Comparison of ENCODE assay signal across 8 mouse cellular contexts in genomic region chr11:86257054-86257453, GRCm38 (mm10). TPM values are rescaled to one million over a fixed set of nuclear protein-coding genes. Genes with fewer than 3 reads are reported as not detected.
DNase-seq lines count a peak whose midpoint lies in the region; ATAC-seq and TF ChIP-seq lines count a peak whose summit lies in the region.

No protein-coding gene starts in this region.

- no peaks in the 10 kb centered on the region for H3K79me2 ChIP-seq in heart, adult 2 months (replicated peaks; ENCODE audit: control insufficient read depth, insufficient read depth, low read length)

- peak overlapping the region; percentile 67 for H3K4me3 ChIP-seq in heart, adult 2 months
- peak overlapping the region; percentile 77 for H3K4me3 ChIP-seq in embryonic facial prominence, embryonic 13.5 days
- peak overlapping the region; percentile 79 for H3K4me3 ChIP-seq in hindbrain, postnatal 0 days (ENCODE audit: low read length)
- peak overlapping the region; percentile 79 for H3K4me3 ChIP-seq in midbrain, embryonic 13.5 days (replicated peaks)

- peaks cover 1% of the 10 kb centered on the region; the same call in 1 of the 2 replicates for H3K4me1 ChIP-seq in heart, adult 2 months (ENCODE audit: control insufficient read depth, insufficient read depth, low read length)
- peaks cover 12% of the 10 kb centered on the region for H3K4me1 ChIP-seq in embryonic facial prominence, embryonic 13.5 days
- peaks cover 6% of the 10 kb centered on the region for H3K4me1 ChIP-seq in hindbrain, postnatal 0 days (ENCODE audit: insufficient read depth, low read length)
- H3K4me1 ChIP-seq in midbrain, embryonic 13.5 days (replicated peaks): peaks cover 16% of the 10 kb centered on the region

- intact Hi-C loops in heart, adult 2 months (cut with DNase I): loop anchor here (1.0 to 5.0 kb wide), 2 partner anchors 55 to 101 kb away; partner anchors contain the start of gene Brip1

- no peak for TF ChIP-seq EP300 in heart, adult 2 months (IDR thresholded peaks at IDR 0.05; ENCODE audit: insufficient read depth, low read depth, low read length)

- H3K27ac ChIP-seq in heart, adult 2 months: peak overlapping the region; percentile 89
- H3K27ac ChIP-seq in embryonic facial prominence, embryonic 13.5 days: peak overlapping the region; percentile 78
- H3K27ac ChIP-seq in hindbrain, postnatal 0 days: peak overlapping the region; percentile 80
- peak overlapping the region; percentile 81 for H3K27ac ChIP-seq in midbrain, embryonic 13.5 days

- WGBS in heart, adult 2 months: under 1% methylated on average over 22 of the region's 22 CpGs
- WGBS in embryonic facial prominence, embryonic 13.5 days: 0% methylated on average over 22 of the region's 22 CpGs
- under 1% methylated on average over 22 of the region's 22 CpGs for WGBS in hindbrain, postnatal 0 days
- under 1% methylated on average over 22 of the region's 22 CpGs for WGBS in midbrain, embryonic 13.5 days

- ATAC-seq in embryonic facial prominence, embryonic 13.5 days (ENCODE audit: insufficient number of reproducible peaks, insufficient read depth, low FRiP score, low TSS enrichment, low read depth): no peak
- peak; percentile 69 for ATAC-seq in hindbrain, postnatal 0 days
- peak; percentile 79 for ATAC-seq in midbrain, embryonic 13.5 days

- peak overlapping the region; percentile 73 for H3K4me2 ChIP-seq in embryonic facial prominence, embryonic 13.5 days
- peak overlapping the region; percentile 71 for H3K4me2 ChIP-seq in hindbrain, postnatal 0 days (ENCODE audit: low read depth, low read length)
- peak overlapping the region; percentile 83 for H3K4me2 ChIP-seq in midbrain, embryonic 13.5 days (replicated peaks)

- no peaks in the 10 kb centered on the region for H3K27me3 ChIP-seq in heart, adult 2 months (ENCODE audit: control insufficient read depth, insufficient read depth, low read length)
- H3K27me3 ChIP-seq in embryonic facial prominence, embryonic 13.5 days: no peaks in the 10 kb centered on the region
- H3K27me3 ChIP-seq in hindbrain, postnatal 0 days (ENCODE audit: insufficient read depth, low read length): no peaks in the 10 kb centered on the region
- H3K27me3 ChIP-seq in midbrain, embryonic 13.5 days: no peaks in the 10 kb centered on the region

- H3K9me3 ChIP-seq in embryonic facial prominence, embryonic 13.5 days: no peaks in the 10 kb centered on the region
- H3K9me3 ChIP-seq in hindbrain, postnatal 0 days (ENCODE audit: low read length): no peaks in the 10 kb centered on the region
- no peaks in the 10 kb centered on the region for H3K9me3 ChIP-seq in midbrain, embryonic 13.5 days

- peak overlapping the region; percentile 71 for H3K9ac ChIP-seq in heart, adult 2 months (ENCODE audit: low read depth, low read length)
- peak overlapping the region; percentile 93 for H3K9ac ChIP-seq in embryonic facial prominence, embryonic 13.5 days
- peak overlapping the region; percentile 87 for H3K9ac ChIP-seq in hindbrain, postnatal 0 days (replicated peaks; ENCODE audit: low read length)
- H3K9ac ChIP-seq in midbrain, embryonic 13.5 days (replicated peaks): peak overlapping the region; percentile 90

- no peak for DNase-seq in heart, adult 2 months
- DNase-seq in heart, postnatal 4 days: no peak
- DNase-seq in B cell, adult 2 months: peak; percentile 40 to 47
- peak; percentile 66 for DNase-seq in hindbrain, postnatal 0 days (ENCODE audit: low spot score)
- DNase-seq in T-cell, adult 2 months (ENCODE audit: low spot score): no peak
- no peak for DNase-seq in urinary bladder, postnatal 36 days (ENCODE audit: low spot score in 2 of 2)

- no peak for TF ChIP-seq CTCF in heart, adult 2 months (IDR thresholded peaks at IDR 0.05)
- TF ChIP-seq CTCF in hindbrain, postnatal 0 days (IDR thresholded peaks at IDR 0.05; ENCODE audit: low read depth): no peak

- TF ChIP-seq POLR2A in heart, adult 2 months (IDR thresholded peaks at IDR 0.05; ENCODE audit: insufficient read depth, low read depth, low read length): no peak

- no peaks in the 10 kb centered on the region for H3K36me3 ChIP-seq in heart, adult 2 months (ENCODE audit: control insufficient read depth, insufficient read depth, low read length)
- H3K36me3 ChIP-seq in embryonic facial prominence, embryonic 13.5 days: peaks cover 16% of the 10 kb centered on the region
- H3K36me3 ChIP-seq in hindbrain, postnatal 0 days (ENCODE audit: insufficient read depth, low read length): peaks cover 1% of the 10 kb centered on the region; the same call in 1 of the 2 replicates
- peaks cover 13% of the 10 kb centered on the region for H3K36me3 ChIP-seq in midbrain, embryonic 13.5 days

RNA-seq across cellular contexts. Expression of gene Ints2, which starts 0.3 kb away (rescaled TPM):
- 1 to 10 TPM; 5.2 to 7.5 TPM for total RNA-seq in heart, adult 2 months (2021)
- polyA plus RNA-seq in heart, adult 2 months (2012; rRNA removed): 3.2 and 5.7 TPM in 2 replicates
- 10 to 100 TPM in 1 of 2 experiments, 1 to 10 TPM in 1; 9.8 to 13.4 TPM for total RNA-seq in heart, postnatal 4 days (2021)
- polyA plus RNA-seq in embryonic facial prominence, embryonic 13.5 days (2015; fragmentation: Nextera tagmentation; extraction: Ambion mirVana): 31.7 and 38.8 TPM in 2 replicates
- total RNA-seq in hindbrain, postnatal 0 days (2014; rRNA removed): 26.1 and 30.3 TPM in 2 replicates
- 11.6 and 14.2 TPM in 2 replicates for polyA plus RNA-seq in hindbrain, postnatal 0 days (2015; fragmentation: Nextera tagmentation; extraction: Ambion mirVana)
- polyA plus RNA-seq in midbrain, embryonic 13.5 days (2015; fragmentation: Nextera tagmentation; extraction: Ambion mirVana): 37.1 and 37.3 TPM in 2 replicates

RNA-seq across cellular contexts. Expression of gene Brip1, which starts 56.1 kb away (rescaled TPM):
- under 1 TPM; 0.39 to 0.64 TPM for total RNA-seq in heart, adult 2 months (2021)
- 0.14 and 0.29 TPM in 2 replicates for polyA plus RNA-seq in heart, adult 2 months (2012; rRNA removed)
- 1 to 10 TPM; 5.2 to 5.6 TPM for total RNA-seq in heart, postnatal 4 days (2021)
- polyA plus RNA-seq in embryonic facial prominence, embryonic 13.5 days (2015; fragmentation: Nextera tagmentation; extraction: Ambion mirVana): 10.3 and 11.1 TPM in 2 replicates
- 0.97 and 1.0 TPM in 2 replicates for total RNA-seq in hindbrain, postnatal 0 days (2014; rRNA removed)
- polyA plus RNA-seq in hindbrain, postnatal 0 days (2015; fragmentation: Nextera tagmentation; extraction: Ambion mirVana): 2.5 and 2.9 TPM in 2 replicates
- 3.4 and 3.6 TPM in 2 replicates for polyA plus RNA-seq in midbrain, embryonic 13.5 days (2015; fragmentation: Nextera tagmentation; extraction: Ambion mirVana)

Comparison
In these comparisons a context has a peak if more than half of its experiments do, and no peak if none do; other contexts are left out.
1. DNase-seq: peak in B cell, adult 2 months (2 of 2) and hindbrain, postnatal 0 days (single experiment); none in heart, adult 2 months (0 of 2), heart, postnatal 4 days (single experiment), T-cell, adult 2 months (single experiment) and urinary bladder, postnatal 36 days (0 of 2).
2. Peak in every context shown above with its lines, with median percentiles within 50 percentile points of each other: H3K27ac ChIP-seq, H3K4me3 ChIP-seq, H3K9ac ChIP-seq and H3K4me2 ChIP-seq.